35 mouse cellular contexts compared by ENCODE assay signal in the genomic region with DNA sequence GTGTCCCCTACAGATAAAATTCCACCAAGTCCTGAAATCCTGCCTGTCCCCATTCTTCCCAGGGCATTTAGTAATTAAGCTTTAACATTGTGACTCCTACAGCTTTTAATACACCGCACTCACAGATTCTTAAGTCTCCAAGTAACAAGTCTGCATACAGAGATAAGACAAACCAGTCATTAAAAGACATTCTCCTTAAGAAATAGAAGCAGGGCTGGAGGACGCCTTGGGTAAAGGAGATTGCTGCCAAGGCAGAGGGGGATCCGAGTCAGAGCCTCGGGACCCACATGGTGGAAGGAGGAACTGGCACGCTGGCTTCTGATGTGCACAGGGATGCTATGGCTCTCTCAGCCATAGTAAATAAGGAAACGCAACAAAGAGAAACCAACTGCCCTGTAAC.
"Had no signal": no experiment of that assay in that cellular context is flagged by ENCODE, and none has a peak within 500 bp of the region (broad histone marks: within the 10 kb centered on the region; RNA-seq: fewer than 3 reads in every experiment).

No protein-coding gene starts in this region.

- H3K9me3 ChIP-seq: heart, embryonic 12.5 days; heart, embryonic 13.5 days; heart, embryonic 15.5 days; hindbrain, embryonic 10.5 days; hindbrain, embryonic 12.5 days; hindbrain, embryonic 13.5 days; hindbrain, embryonic 15.5 days; intestine, embryonic 15.5 days; kidney, embryonic 15.5 days had no signal

- DNase-seq: heart, postnatal 10 days; heart, postnatal 14 days; heart, postnatal 36 days; heart, postnatal 4 days; kidney, adult 11 months; kidney, adult 18-20 months; kidney, adult 2 months; kidney, adult 8-10 months; kidney, adult 9 months; kidney, postnatal 10 days; kidney, postnatal 14 days; kidney, postnatal 25 days; kidney, postnatal 36 days; kidney, postnatal 4 days; layer of hippocampus, adult 9-11 months; layer of hippocampus, postnatal 36 days had no signal

- H3K27ac ChIP-seq: heart, embryonic 13.5 days; heart, embryonic 15.5 days; hindbrain, embryonic 10.5 days; hindbrain, embryonic 12.5 days; hindbrain, embryonic 13.5 days; hindbrain, embryonic 14.5 days; hindbrain, embryonic 15.5 days; hindbrain, postnatal 0 days; intestine, embryonic 15.5 days; kidney, embryonic 15.5 days; kidney, postnatal 0 days; layer of hippocampus, adult 2 months; left cerebral cortex, adult 2 months had no signal

- H3K36me3 ChIP-seq: heart, embryonic 12.5 days; heart, embryonic 13.5 days; heart, embryonic 15.5 days; hindbrain, embryonic 10.5 days; hindbrain, embryonic 12.5 days; hindbrain, embryonic 13.5 days; hindbrain, embryonic 15.5 days; intestine, embryonic 15.5 days; kidney, embryonic 15.5 days had no signal

- H3K27me3 ChIP-seq: heart, embryonic 12.5 days; heart, embryonic 13.5 days; heart, embryonic 15.5 days; hindbrain, embryonic 12.5 days; hindbrain, embryonic 13.5 days; hindbrain, embryonic 15.5 days; intestine, embryonic 15.5 days; kidney, embryonic 15.5 days had no signal

- H3K4me1 ChIP-seq: heart, embryonic 13.5 days; heart, embryonic 15.5 days; hindbrain, embryonic 12.5 days; hindbrain, embryonic 13.5 days; hindbrain, embryonic 15.5 days; intestine, embryonic 15.5 days; kidney, embryonic 15.5 days had no signal

- H3K9ac ChIP-seq: heart, embryonic 12.5 days; heart, embryonic 13.5 days; heart, embryonic 15.5 days; hindbrain, embryonic 12.5 days; hindbrain, embryonic 13.5 days; hindbrain, embryonic 14.5 days; hindbrain, embryonic 15.5 days; intestine, embryonic 15.5 days; kidney, embryonic 15.5 days had no signal

- ATAC-seq: hindbrain, embryonic 16.5 days; hindbrain, postnatal 0 days; inflammation-experienced regulatory T-cells, adult 6 months; intestine, embryonic 15.5 days; intestine, embryonic 16.5 days; intestine, postnatal 0 days had no signal

- H3K4me3 ChIP-seq: heart, embryonic 12.5 days; heart, embryonic 13.5 days; heart, embryonic 15.5 days; hindbrain, embryonic 10.5 days; hindbrain, embryonic 12.5 days; hindbrain, embryonic 13.5 days; hindbrain, embryonic 15.5 days; intestine, embryonic 15.5 days; kidney, embryonic 15.5 days; layer of hippocampus, adult 2 months; left cerebral cortex, adult 2 months had no signal

- H3K4me2 ChIP-seq: heart, embryonic 11.5 days; heart, embryonic 12.5 days; heart, embryonic 13.5 days; heart, embryonic 15.5 days; hindbrain, embryonic 12.5 days; hindbrain, embryonic 13.5 days; hindbrain, embryonic 14.5 days; hindbrain, embryonic 15.5 days; intestine, embryonic 15.5 days; kidney, embryonic 15.5 days had no signal
